Mouse (Mus musculus) lung, postnatal 10 days (tissue): Measurements from ENCODE around the gene Gdnf.

Experiments used
- DNase-seq: peaks from one replicate; pipeline ENCODE4 v3.0.0; 2021

Gdnf gene

GRCm38 (mm10) chr15:7810556-7811252 lies at the start of gene Gdnf:
TSS of gene Gdnf (plus strand) at chr15:7810846.
- DNase-seq, result peak; percentile 38

- no peak for DNase-seq
Measured at GRCm38 (mm10) chr15:7767166-7767565, 43.5 kb upstream of the Gdnf start.

- DNase-seq, result no peak
Measured at GRCm38 (mm10) chr15:7772983-7773382, 37.7 kb upstream of the Gdnf start.

- DNase-seq, result no peak
Measured at GRCm38 (mm10) chr15:7781517-7781916, 29.1 kb upstream of the Gdnf start.

GRCm38 (mm10) chr15:7809841-7810391 lies 730 bp upstream of the Gdnf start:
- DNase-seq, result peak; percentile 67

GRCm38 (mm10) chr15:7811253-7811625 lies 593 bp downstream of the Gdnf start:
- peak; percentile 29 for DNase-seq

- DNase-seq, result no peak
Measured at GRCm38 (mm10) chr15:7811856-7812733, 1.4 kb downstream of the Gdnf start.

GRCm38 (mm10) chr15:7812872-7813530 lies 2.4 kb downstream of the Gdnf start:
- peak; percentile 88 for DNase-seq

GRCm38 (mm10) chr15:7813531-7814370 lies 3.1 kb downstream of the Gdnf start:
- peak; percentile 18 for DNase-seq

GRCm38 (mm10) chr15:7814371-7814680 lies 3.7 kb downstream of the Gdnf start:
- no peak for DNase-seq

- DNase-seq, result no peak
Measured at GRCm38 (mm10) chr15:7814917-7815316, 4.3 kb downstream of the Gdnf start.

GRCm38 (mm10) chr15:7815521-7815944 lies 4.9 kb downstream of the Gdnf start:
- peak; percentile 9 for DNase-seq

- DNase-seq, result peak; percentile 9
Measured at GRCm38 (mm10) chr15:7823886-7824285, 13.2 kb downstream of the Gdnf start.

GRCm38 (mm10) chr15:7825530-7825929 lies 14.9 kb downstream of the Gdnf start:
- peak; percentile 42 for DNase-seq

- no peak for DNase-seq
Measured at GRCm38 (mm10) chr15:7835404-7835803, 24.8 kb downstream of the Gdnf start.

- DNase-seq, result no peak
Measured at GRCm38 (mm10) chr15:7838060-7838920, 27.6 kb downstream of the Gdnf start.

- DNase-seq, result no peak
Measured at GRCm38 (mm10) chr15:7838921-7839309, 28.3 kb downstream of the Gdnf start.

GRCm38 (mm10) chr15:7841664-7842063 lies 31.0 kb downstream of the Gdnf start:
- no peak for DNase-seq

GRCm38 (mm10) chr15:7842398-7842797 lies 31.8 kb downstream of the Gdnf start:
- no peak for DNase-seq

- DNase-seq, result peak; percentile 31
Measured at GRCm38 (mm10) chr15:7857418-7857817, 46.8 kb downstream of the Gdnf start.

- DNase-seq, result no peak
Measured at GRCm38 (mm10) chr15:7858841-7859240, 48.2 kb downstream of the Gdnf start.
